Mouse (Mus musculus) retina, embryonic 14.5 days (tissue): ENCODE measurements around the gene Rpl6.
"Not testable (repeated sequence)": the region's sequence is repeated elsewhere in the genome, so short reads cannot be mapped to it uniquely, and the experiment has no call there.

ENCODE experiments used
- DNase-seq: peaks from one replicate; pipeline ENCODE4 v3.0.0-alpha.2; 2015; ENCODE audit warnings: low spot score

Gene Rpl6

GRCm38 (mm10) chr5:121196764-121197163, 7.5 kb upstream of the Rpl6 start:
- DNase-seq: no peak

- no peak for DNase-seq
These were observed 6.9 kb upstream of the Rpl6 start for GRCm38 (mm10) chr5:121197337-121197736.

- DNase-seq: no peak
These were observed 5.9 kb upstream of the Rpl6 start for GRCm38 (mm10) chr5:121198376-121198775.

GRCm38 (mm10) chr5:121201739-121202138, 2.5 kb upstream of the Rpl6 start:
- DNase-seq: peak; percentile 77

- no peak for DNase-seq
These were observed 1.8 kb upstream of the Rpl6 start for GRCm38 (mm10) chr5:121202467-121202866.

GRCm38 (mm10) chr5:121205537-121206130, 1.4 kb downstream of the Rpl6 start:
- not testable (repeated sequence) for DNase-seq

GRCm38 (mm10) chr5:121206540-121206939, 2.3 kb downstream of the Rpl6 start:
- no peak for DNase-seq

GRCm38 (mm10) chr5:121206984-121207383, 2.7 kb downstream of the Rpl6 start:
- no peak for DNase-seq

GRCm38 (mm10) chr5:121209755-121210600, 5.7 kb downstream of the Rpl6 start:
- DNase-seq: no peak

- DNase-seq: no peak
These were observed 6.3 kb downstream of the Rpl6 start for GRCm38 (mm10) chr5:121210601-121210924.

GRCm38 (mm10) chr5:121212108-121212507, 7.8 kb downstream of the Rpl6 start:
- no peak for DNase-seq

GRCm38 (mm10) chr5:121214707-121215106, 10.4 kb downstream of the Rpl6 start:
- no peak for DNase-seq

- peak; percentile 87 for DNase-seq
These were observed 11.3 kb downstream of the Rpl6 start for GRCm38 (mm10) chr5:121215380-121216125.

- DNase-seq: no peak
These were observed 11.8 kb downstream of the Rpl6 start for GRCm38 (mm10) chr5:121216126-121216446.

GRCm38 (mm10) chr5:121216584-121217312, 12.5 kb downstream of the Rpl6 start:
- not testable (repeated sequence) for DNase-seq

- DNase-seq: no peak
These were observed 13.0 kb downstream of the Rpl6 start for GRCm38 (mm10) chr5:121217313-121217634.

- DNase-seq: no peak
These were observed 14.9 kb downstream of the Rpl6 start for GRCm38 (mm10) chr5:121219190-121219589.

GRCm38 (mm10) chr5:121219980-121220731, 15.9 kb downstream of the Rpl6 start, which contains the start of gene Hectd4:
Hectd4 (plus strand) TSS chr5:121220219.
- DNase-seq: peak; percentile 99

- peak; percentile 53 for DNase-seq
These were observed 16.5 kb downstream of the Rpl6 start for GRCm38 (mm10) chr5:121220732-121221301.

GRCm38 (mm10) chr5:121221328-121221850, 17.1 kb downstream of the Rpl6 start:
- peak; percentile 11 for DNase-seq

GRCm38 (mm10) chr5:121224020-121224419, 19.7 kb downstream of the Rpl6 start:
- not testable (repeated sequence) for DNase-seq
